Mouse (Mus musculus) ES-Bruce4 (cell line): Measurements from ENCODE around the gene Zcrb1.

ENCODE experiments used
- CTCF ChIP-seq: IDR thresholded peaks from one replicate; pipeline ENCODE4 v1.8.1; 2011; ENCODE audit warnings: low read depth, low read length
- EP300 ChIP-seq: IDR thresholded peaks from 2 replicates; pipeline ENCODE4 v1.6.1; 2011; ENCODE audit warnings: low read depth, low read length; ENCODE audit not compliant: insufficient read depth
- POLR2A ChIP-seq: IDR thresholded peaks from one replicate; pipeline ENCODE4 v1.8.1; 2011; ENCODE audit warnings: low read length; ENCODE audit not compliant: insufficient read depth

- TF ChIP-seq CTCF = no peak
- TF ChIP-seq POLR2A = no peak
- no peak for TF ChIP-seq EP300
Observed at GRCm38 (mm10) chr15:93398699-93399540, 786 bp upstream of the Zcrb1 start.
